Mouse (Mus musculus): Measurements from ENCODE around the gene Zfp367.

GRCm38 (mm10) chr13:64092141-64092540 is 60.9 kb downstream of the Zfp367 start:
- TF ChIP-seq EP300 (IDR thresholded peaks at IDR 0.05; ENCODE audit: low read depth), result no peak
- no peak for TF ChIP-seq CTCF (IDR thresholded peaks at IDR 0.05; ENCODE audit: low read depth)

All from liver, embryonic 14.5 days (tissue).